Mouse (Mus musculus): ENCODE data around the gene Tmem127.

DNA sequence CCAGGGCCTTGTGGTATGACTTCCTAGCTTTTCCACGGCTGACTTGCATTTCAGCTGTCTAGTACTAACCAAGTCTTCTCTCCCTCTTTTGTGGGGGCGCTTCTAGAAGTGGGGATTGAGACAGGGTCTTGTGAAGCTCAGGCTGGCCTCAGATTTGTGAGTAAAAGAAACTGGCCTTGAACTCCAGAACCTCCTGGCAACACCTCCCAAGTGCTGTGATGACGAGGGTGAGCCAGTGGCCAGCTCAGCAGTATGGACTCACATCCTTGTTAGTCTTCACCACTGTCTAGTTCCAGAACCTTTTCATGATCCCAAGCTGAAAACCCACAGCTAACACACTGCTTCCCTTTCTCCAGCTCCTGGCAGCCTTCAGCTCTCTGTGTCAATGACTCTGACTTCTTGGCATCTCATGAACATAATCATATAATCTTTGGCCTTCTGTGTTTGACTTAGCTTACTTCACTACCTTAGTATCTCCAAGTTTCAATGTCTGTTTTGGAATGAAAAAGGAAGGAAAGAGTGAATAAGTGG is 7.0 kb downstream of the Tmem127 start:
- no peak for TF ChIP-seq CTCF (IDR thresholded peaks at IDR 0.05)
- no peak for TF ChIP-seq EP300 (IDR thresholded peaks at IDR 0.05)
